Mouse (Mus musculus) embryonic stem cell, embryonic (primary cell): ENCODE data around the gene Prickle4.

ENCODE experiments used
- CTCF ChIA-PET, 4 experiments: fragments of 300-600 bp in 2 of 4; fragments of 350-600 bp in 2 of 4; sonication (Branson Sonifier 250); formaldehyde crosslinking; loops; one replicate each; lab custom pipeline; 2022; ENCODE audit warnings: inconsistent platforms in 2 of 4; lab: Charles Lee
- POLR2A ChIA-PET, 4 experiments: fragments of 300-600 bp in 2 of 4; fragments of 350-600 bp in 2 of 4; sonication (Branson Sonifier 250); formaldehyde crosslinking; loops; one replicate each; lab custom pipeline; 2022; ENCODE audit warnings: antibody characterized with exemption in 4 of 4, inconsistent platforms in 1 of 4; lab: Charles Lee

Gene Prickle4

DNA sequence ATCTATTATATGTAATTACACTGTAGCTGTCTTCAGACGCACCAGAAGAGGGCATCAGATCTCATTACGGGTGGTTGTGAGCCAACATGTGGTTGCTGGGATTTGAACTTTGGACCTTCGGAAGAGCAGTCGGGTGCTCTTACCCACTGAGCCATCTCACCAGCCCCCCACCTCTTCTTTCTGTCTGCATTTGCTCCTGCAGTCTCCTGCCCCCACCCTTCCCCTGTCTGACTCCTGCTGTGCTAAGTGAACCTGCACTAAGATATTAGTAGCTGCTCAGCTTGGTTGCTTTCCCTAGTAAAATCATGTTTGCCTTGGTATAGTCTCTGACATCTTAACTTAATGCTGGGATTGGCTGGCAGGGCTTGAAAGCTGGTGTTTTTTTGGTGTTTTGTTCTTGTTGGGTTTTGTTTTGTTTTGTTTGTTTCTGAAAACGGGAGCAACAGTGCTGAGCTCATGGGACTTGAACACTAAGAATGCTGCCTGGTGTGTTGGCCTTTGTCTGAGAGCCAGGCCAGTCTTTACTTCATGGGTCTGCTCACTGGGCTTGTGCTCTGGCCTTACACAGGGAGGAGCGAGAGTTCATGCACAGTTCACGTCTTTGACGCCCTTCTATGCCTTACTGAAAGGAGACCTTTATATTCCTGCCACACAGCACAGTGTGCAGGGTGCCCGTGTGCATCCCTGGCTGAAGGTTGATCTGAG lies 31.4 kb downstream of the Prickle4 start:
- ChIA-PET POLR2A (interaction anchor here in 2 of 4 experiments (0.6 to 3.1 kb wide), 11 partner anchors 8 to 178 kb away, joined by 3 to 17 read pairs (median 4); partner anchors contain the start of gene Frs3 (in 1 of the 2)), CTCF (interaction anchor here (0.5 to 3.1 kb wide), 11 partner anchors 9 to 255 kb away, joined by 3 to 19 read pairs (median 4); partner anchors contain the start of genes Frs3 (in 1 of the 4), Gm21981 (in 1 of the 4) and Prickle4 (in 1 of the 4))

DNA sequence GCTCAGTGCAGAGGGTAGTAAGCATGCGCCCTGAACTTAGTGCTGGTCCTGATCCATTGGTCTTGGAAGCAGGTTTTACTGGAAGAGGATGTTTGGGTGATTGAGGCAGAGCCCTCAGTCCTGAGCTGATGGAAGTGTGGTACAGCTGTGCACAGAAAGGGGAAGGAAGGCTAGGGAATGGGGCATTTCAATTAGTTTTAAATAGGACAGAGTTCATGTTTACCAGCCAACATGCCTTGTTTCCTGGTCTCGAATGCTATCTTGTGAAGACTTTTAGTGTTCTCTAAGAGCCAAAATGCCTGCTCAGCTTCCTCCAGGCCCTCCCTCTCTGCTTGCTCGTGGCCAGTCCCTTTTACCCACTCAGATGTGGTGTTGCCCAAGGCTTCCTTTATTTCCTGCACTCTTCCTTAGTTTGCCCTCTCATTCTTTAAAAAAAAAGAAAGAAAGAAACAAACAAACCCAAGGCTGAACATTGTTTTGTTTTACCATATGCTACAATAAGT lies 35.7 kb downstream of the Prickle4 start:
- ChIA-PET CTCF (interaction anchor here in 1 of 4 experiments (0.5 kb wide), 1 partner anchor 196 kb away, joined by 10 read pairs; no protein-coding TSS in a partner anchor), POLR2A (interaction anchor here in 2 of 4 experiments (0.6 to 0.9 kb wide), 2 partner anchors 12 to 14 kb away, joined by 3 to 5 read pairs; no protein-coding TSS in a partner anchor)

DNA sequence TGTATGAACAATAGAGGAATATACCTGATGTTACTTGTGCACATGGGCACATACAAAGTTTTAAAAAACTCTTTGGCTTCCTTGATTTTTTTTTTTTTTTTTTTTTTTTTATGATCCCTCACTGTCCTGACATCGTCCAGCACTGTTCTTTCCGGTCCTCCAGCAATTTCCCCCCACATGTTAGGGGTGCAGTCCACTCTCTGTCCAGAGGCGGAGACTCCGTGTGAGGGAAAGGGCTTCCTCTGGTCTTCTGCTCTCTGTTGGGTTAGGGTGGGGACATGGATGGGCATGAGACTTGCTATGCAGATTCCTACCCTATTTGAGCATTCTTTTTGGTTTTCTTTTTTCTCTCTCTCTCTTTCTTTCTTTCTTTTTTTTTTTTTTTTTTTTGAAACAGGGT lies 36.6 kb downstream of the Prickle4 start:
- CTCF ChIA-PET, result no interaction called here
- POLR2A ChIA-PET, result interaction anchor here in 1 of 4 experiments (0.9 kb wide), 1 partner anchor 15 kb away, joined by 5 read pairs; no protein-coding TSS in a partner anchor

DNA sequence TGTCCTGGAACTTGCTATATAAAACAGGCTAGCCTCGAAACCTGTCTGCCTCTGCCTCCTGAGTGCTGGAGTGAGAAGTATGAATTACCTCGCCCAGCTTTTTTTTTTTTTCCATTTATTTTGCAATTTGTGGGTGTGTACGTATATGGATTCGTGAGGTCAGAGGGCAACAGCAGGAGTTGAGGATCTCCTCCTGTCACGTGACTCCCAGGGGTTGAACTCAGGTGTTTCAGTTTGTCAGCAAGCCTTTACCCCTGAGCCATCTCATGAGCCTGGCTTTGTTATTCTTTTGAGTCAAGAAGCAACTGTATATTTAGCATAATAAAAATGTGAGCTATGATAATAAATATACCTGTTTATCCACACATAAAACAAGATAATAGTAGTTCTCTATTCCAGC lies 38.8 kb downstream of the Prickle4 start:
- ChIA-PET CTCF (interaction anchor here in 3 of 4 experiments (0.6 to 1.7 kb wide), 6 partner anchors 21 to 446 kb away, joined by 3 to 5 read pairs (median 3); no protein-coding TSS in a partner anchor), POLR2A (interaction anchor here in 2 of 4 experiments (0.6 to 3.4 kb wide), 20 partner anchors 8 to 762 kb away, joined by 3 to 37 read pairs (median 4); partner anchors contain the start of genes Frs3 (in 1 of the 2) and Usp49 (in 1 of the 2))

DNA sequence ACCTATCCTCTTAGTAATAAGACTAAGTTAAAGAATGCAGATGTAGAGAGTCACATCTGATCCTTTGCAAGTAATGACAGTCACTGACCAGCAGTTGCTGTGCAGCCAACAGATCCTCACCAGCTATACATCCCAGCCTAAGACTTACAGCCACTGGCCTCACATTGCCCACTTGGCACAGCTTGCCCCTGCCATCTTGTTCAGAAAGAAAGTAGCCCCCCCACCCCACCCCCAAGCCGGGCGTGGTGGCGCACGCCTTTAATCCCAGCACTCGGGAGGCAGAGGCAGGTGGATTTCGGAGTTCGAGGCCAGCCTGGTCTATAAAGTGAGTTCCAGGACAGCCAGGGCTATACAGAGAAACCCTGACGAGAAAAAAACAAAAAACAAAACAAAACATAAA lies 40.2 kb downstream of the Prickle4 start:
- ChIA-PET CTCF (interaction anchor here in 1 of 4 experiments (0.6 to 1.7 kb wide), 2 partner anchors 9 to 141 kb away, joined by 3 to 5 read pairs; no protein-coding TSS in a partner anchor), POLR2A (interaction anchor here in 3 of 4 experiments (1.0 to 3.4 kb wide), 10 partner anchors 10 to 143 kb away, joined by 3 to 37 read pairs (median 4); no protein-coding TSS in a partner anchor)

DNA sequence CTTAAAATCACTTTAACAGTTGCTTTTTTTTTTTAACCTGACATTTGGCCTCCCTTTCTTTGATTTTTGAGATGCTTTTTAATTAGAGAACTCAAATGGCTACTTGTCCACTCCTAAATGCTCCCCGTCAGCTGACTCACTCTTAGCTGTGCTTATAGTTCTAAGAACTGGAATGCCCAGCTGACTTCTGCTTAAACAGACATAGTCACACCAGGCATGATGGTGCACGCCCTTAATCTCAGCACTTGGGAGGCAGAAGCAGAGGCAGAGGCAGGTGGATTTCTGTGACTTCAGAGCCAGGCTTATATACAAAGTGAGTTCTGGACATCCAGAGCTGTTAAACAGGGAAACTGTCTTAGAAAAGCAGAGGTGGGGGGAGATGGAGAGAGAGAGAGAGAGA lies 42.6 kb downstream of the Prickle4 start:
- POLR2A ChIA-PET, result interaction anchor here (0.5 to 2.1 kb wide), 21 partner anchors 9 to 513 kb away, joined by 3 to 9 read pairs (median 3); no protein-coding TSS in a partner anchor

DNA sequence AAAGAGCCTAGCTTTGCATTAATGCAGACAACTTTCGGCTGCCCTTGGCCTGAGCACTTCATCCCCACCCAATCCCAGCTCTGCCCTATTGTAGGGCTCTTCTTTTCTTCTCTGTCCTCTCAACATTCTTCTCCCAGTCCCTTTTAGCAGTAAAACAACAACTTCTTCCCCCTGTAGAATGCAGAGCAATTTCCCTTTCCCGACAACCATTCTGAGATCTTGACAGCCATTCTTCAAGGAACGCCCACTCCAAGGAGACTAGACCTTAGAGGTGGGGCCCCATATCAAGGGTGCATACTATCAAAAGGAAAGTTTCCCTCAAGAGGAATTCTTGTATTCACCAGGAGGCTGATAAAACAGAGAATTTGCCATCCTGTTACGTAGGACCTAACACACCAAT lies 45.6 kb downstream of the Prickle4 start:
- CTCF ChIA-PET, result interaction anchor here (0.9 to 5.1 kb wide), 19 partner anchors 9 to 452 kb away, joined by 3 to 40 read pairs (median 6); partner anchors contain the start of gene Usp49 (in 1 of the 4)
- POLR2A ChIA-PET, result interaction anchor here (0.6 to 4.1 kb wide), 39 partner anchors 7 to 508 kb away, joined by 3 to 42 read pairs (median 4); partner anchors contain the start of genes Frs3 (in 1 of the 4), Gm21981 (in 1 of the 4), Prickle4 (in 1 of the 4) and Tomm6 (in 1 of the 4)

More for the DNA sequence above, 42.6 kb downstream of the Prickle4 start:
- CTCF ChIA-PET, result interaction anchor here in 2 of 4 experiments (0.6 to 2.1 kb wide), 5 partner anchors 21 to 468 kb away, joined by 3 to 6 read pairs (median 3); no protein-coding TSS in a partner anchor

DNA sequence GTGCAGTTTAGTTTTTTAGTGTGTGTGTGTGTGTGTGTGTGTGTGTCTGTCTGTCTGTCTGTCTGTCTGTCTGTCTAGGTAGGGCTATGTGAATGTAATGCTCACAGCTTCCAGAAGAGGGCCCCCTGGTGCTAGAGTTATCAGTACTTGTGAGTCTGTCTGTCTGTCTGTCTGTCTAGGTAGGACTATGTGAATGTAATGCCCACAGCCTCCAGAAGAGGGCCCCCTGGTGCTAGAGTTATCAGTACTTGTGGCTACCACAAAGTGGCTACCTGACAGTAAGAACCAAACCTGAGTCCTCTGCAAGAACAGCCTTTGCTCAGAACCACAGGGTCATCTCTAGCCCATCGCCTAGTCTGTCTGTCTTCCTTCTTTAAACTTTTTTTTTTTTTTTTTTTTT lies 47.9 kb downstream of the Prickle4 start:
- POLR2A ChIA-PET, result interaction anchor here in 3 of 4 experiments (1.0 to 4.1 kb wide), 19 partner anchors 9 to 136 kb away, joined by 3 to 42 read pairs (median 4); no protein-coding TSS in a partner anchor
- CTCF ChIA-PET, result interaction anchor here (0.6 to 5.1 kb wide), 38 partner anchors 9 to 1285 kb away, joined by 3 to 40 read pairs (median 4); partner anchors contain the start of genes Prickle4 (in 2 of the 4), Frs3 (in 1 of the 4), Gm21981 (in 1 of the 4) and Lrfn2 (in 1 of the 4)

DNA sequence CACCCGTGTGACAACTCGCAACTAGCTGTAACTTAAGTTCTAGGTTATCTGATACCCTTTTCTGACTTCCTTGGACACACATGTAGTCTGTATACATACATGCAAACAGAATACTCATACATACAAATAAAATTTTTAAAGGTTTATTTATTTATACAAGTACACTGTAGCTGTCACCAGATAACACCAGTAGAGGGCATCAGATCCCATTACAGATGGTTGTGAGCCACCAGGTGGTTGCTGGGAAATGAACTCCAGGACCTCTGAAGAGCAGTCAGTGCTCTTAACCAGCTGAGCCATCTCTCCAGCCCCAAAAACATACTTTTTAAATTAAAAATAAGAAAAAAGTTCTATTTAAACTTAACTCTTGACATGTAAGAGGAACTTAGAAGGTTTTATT lies 51.5 kb downstream of the Prickle4 start:
- ChIA-PET CTCF (interaction anchor here (0.6 to 1.8 kb wide), 28 partner anchors 10 to 458 kb away, joined by 3 to 14 read pairs (median 4); partner anchors contain the start of gene Gm21981 (in 1 of the 4)), POLR2A (interaction anchor here (0.7 to 2.1 kb wide), 18 partner anchors 9 to 478 kb away, joined by 3 to 9 read pairs (median 4); partner anchors contain the start of genes Taf8 (in 1 of the 4) and Usp49 (in 1 of the 4))
